In the genomic region with DNA sequence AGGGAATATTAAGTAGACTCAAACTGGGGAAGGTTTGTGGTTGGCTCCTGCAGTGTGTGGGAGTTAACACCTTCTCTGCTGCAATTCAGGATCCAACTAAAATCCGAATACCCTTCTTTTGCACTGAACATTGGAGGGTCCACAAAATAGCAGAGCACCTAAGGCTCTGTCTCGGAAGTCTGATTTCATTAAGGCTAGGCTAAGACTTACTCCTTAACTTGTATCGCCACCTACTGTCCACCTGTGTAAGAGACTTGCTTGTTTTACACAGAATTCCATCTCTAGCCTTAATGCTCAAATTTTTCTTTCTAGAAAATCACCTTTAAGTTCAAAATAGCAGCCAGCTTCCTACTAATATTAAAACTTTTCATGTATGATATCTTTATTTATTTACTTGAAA, we compare ENCODE assay signal across 10 mouse cellular contexts.
A peak's percentile ranks its signal among the peaks of the same experiment; 100 is the strongest.
DNase-seq lines count a peak whose midpoint lies in the region; ATAC-seq and TF ChIP-seq lines count a peak whose summit lies in the region.
"Had no signal": no experiment of that assay in that cellular context is flagged by ENCODE, and none has a peak within 500 bp of the region (broad histone marks: within the 10 kb centered on the region; RNA-seq: fewer than 3 reads in every experiment).

No protein-coding gene starts in this region.

- no peaks in the 10 kb centered on the region for H3K9me3 ChIP-seq in lung, postnatal 0 days (ENCODE audit: low read length)
- no peaks in the 10 kb centered on the region for H3K9me3 ChIP-seq in forebrain, embryonic 15.5 days
- H3K9me3 ChIP-seq: limb, embryonic 15.5 days had no signal

- TF ChIP-seq EP300 in lung, postnatal 0 days (IDR thresholded peaks at IDR 0.05) = no peak

- no peaks in the 10 kb centered on the region for H3K27me3 ChIP-seq in lung, postnatal 0 days (replicated peaks; ENCODE audit: insufficient read depth, low read length)
- no peaks in the 10 kb centered on the region for H3K27me3 ChIP-seq in forebrain, embryonic 15.5 days
- H3K27me3 ChIP-seq: limb, embryonic 15.5 days had no signal

- 7% methylated on average over 3 of the region's 3 CpGs for WGBS in lung, postnatal 0 days
- WGBS in forebrain, embryonic 15.5 days = 10% methylated on average over 3 of the region's 3 CpGs

- peak; percentile 51 to 65 for DNase-seq in cerebellum, postnatal 10 days
- no peak for DNase-seq in cerebellum, adult 8-10 months
- DNase-seq in lung, postnatal 0 days (ENCODE audit: low spot score) = peak; percentile 5
- DNase-seq in lung, postnatal 4 days = no peak
- peak; percentile 66 for DNase-seq in retina, embryonic 14.5 days (ENCODE audit: low spot score)
- DNase-seq in spleen, postnatal 4 days (ENCODE audit: low spot score in 2 of 2) = no peak
- DNase-seq in adrenal gland, adult 8-10 months = no peak
- DNase-seq: kidney, adult 9 months had no signal

- no peaks in the 10 kb centered on the region for H3K4me1 ChIP-seq in lung, postnatal 0 days (ENCODE audit: insufficient read depth, low read depth, low read length)
- no peaks in the 10 kb centered on the region for H3K4me1 ChIP-seq in forebrain, embryonic 15.5 days
- H3K4me1 ChIP-seq: limb, embryonic 15.5 days had no signal

- no peak overlapping the region for H3K9ac ChIP-seq in lung, postnatal 0 days (replicated peaks; ENCODE audit: low read depth)
- no peak overlapping the region for H3K9ac ChIP-seq in forebrain, embryonic 15.5 days (replicated peaks)
- H3K9ac ChIP-seq: limb, embryonic 15.5 days had no signal

- ATAC-seq in lung, postnatal 0 days = no peak
- ATAC-seq in forebrain, embryonic 15.5 days (replicated peaks) = peak; percentile 82

- no peak overlapping the region for H3K27ac ChIP-seq in lung, postnatal 0 days (ENCODE audit: low read length)
- H3K27ac ChIP-seq in forebrain, embryonic 15.5 days (replicated peaks) = no peak overlapping the region
- H3K27ac ChIP-seq: limb, embryonic 15.5 days had no signal

- TF ChIP-seq CTCF in lung, postnatal 0 days (IDR thresholded peaks at IDR 0.05) = no peak

- no peak overlapping the region for H3K4me2 ChIP-seq in lung, postnatal 0 days (replicated peaks; ENCODE audit: low read depth, low read length)
- H3K4me2 ChIP-seq in forebrain, embryonic 15.5 days (replicated peaks) = no peak overlapping the region
- H3K4me2 ChIP-seq: limb, embryonic 15.5 days had no signal

- no peak overlapping the region for H3K4me3 ChIP-seq in lung, postnatal 0 days (ENCODE audit: low read depth, low read length)
- no peak overlapping the region for H3K4me3 ChIP-seq in forebrain, embryonic 15.5 days
- H3K4me3 ChIP-seq: limb, embryonic 15.5 days had no signal

- H3K36me3 ChIP-seq in lung, postnatal 0 days (ENCODE audit: insufficient read depth, low read length) = no peaks in the 10 kb centered on the region
- H3K36me3 ChIP-seq in forebrain, embryonic 15.5 days = no peaks in the 10 kb centered on the region
- H3K36me3 ChIP-seq: limb, embryonic 15.5 days had no signal

Comparison
In these comparisons a context has a peak if more than half of its experiments do, and no peak if none do; other contexts are left out.
1. DNase-seq: peak in cerebellum, postnatal 10 days (2 of 2), lung, postnatal 0 days (single experiment) and retina, embryonic 14.5 days (single experiment); none in cerebellum, adult 8-10 months (single experiment), lung, postnatal 4 days (0 of 2), spleen, postnatal 4 days (0 of 2) and adrenal gland, adult 8-10 months (single experiment).